Mouse (Mus musculus): Measurements from ENCODE around the gene Ankrd35. TPM values are rescaled to one million over a fixed set of nuclear protein-coding genes. Genes with fewer than 3 reads are reported as not detected.
"Not testable (repeated sequence)": the region's sequence is repeated elsewhere in the genome, so short reads cannot be mapped to it uniquely, and the experiment has no call there.

The Ankrd35 gene
- polyA plus RNA-seq, 1 experiment, result 3.6 TPM

DNA sequence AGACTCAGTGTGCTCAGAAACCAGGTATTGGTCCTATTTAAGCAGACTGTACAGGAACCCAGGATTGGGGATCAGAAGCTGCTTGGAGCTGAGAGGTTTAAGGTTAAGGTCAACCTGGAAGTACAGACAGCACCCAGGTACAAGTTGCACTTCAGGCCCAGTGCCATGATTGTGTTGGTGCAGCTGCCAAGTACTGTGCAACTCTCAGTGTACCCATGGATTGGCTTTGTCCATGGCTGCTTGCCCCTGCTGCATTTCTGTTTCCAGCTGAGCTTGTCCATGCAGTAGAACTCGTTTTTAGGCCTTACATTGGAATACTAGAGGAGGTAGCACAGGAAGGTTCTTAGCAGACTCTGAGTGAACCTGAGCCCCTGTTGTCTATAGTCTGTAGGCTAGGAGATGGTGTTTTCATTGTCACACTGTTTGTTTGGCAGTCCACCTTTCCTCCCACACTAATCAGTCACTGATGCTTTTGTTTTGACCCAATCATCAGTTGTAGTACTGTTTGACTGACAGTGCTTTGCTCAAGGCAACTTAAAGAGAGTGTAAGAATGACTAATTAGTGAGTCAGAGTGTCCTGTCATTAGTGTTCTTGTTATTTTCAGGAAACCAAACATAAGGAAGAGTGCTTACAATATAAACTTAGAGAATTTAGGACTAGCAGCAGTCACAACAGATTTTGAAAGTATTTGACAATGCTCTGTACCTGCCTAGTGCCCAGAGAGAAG is 67.2 kb downstream of the Ankrd35 start:
- peaks cover 12% of the 10 kb centered on the region for H3K4me1 ChIP-seq (ENCODE audit: control insufficient read depth, insufficient read depth, low read length)
- DNase-seq, result no peak
- WGBS, result 30% methylated on average over 1 of the region's 1 CpGs
- TF ChIP-seq CTCF (IDR thresholded peaks at IDR 0.05; ENCODE audit: insufficient read depth, low read length) (no peak), POLR2A (IDR thresholded peaks at IDR 0.05; ENCODE audit: borderline replicate concordance, extremely low read depth, low read depth, low read length) (no peak)
- H3K4me3 ChIP-seq (replicated peaks; ENCODE audit: extremely low read depth, low read depth, low read length), result no peak overlapping the region

DNA sequence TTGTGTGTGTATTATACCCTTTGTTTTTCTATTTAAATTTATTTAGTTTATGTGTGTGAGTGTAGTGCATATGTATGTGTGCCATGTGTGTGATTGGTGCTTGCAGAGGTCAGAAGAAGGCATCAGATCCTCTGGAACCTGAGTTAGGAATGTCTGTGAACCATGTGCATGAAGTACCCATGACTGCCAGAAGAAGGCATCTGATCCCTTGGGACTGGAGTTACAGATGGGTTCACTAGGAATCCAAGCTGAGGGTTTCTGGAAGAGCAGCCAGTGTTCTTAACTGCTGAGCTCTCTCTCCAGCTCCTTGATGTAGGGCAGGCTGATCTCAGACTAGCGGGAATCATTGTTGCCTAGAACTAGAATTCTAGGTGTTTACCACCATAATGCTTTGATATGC is 68.1 kb downstream of the Ankrd35 start:
- no peak for DNase-seq
- Histone ChIP-seq H3K4me3 (replicated peaks; ENCODE audit: extremely low read depth, low read depth, low read length) (no peak overlapping the region), H3K4me1 (ENCODE audit: control insufficient read depth, insufficient read depth, low read length) (peaks cover 12% of the 10 kb centered on the region)
- TF ChIP-seq POLR2A (IDR thresholded peaks at IDR 0.05; ENCODE audit: borderline replicate concordance, extremely low read depth, low read depth, low read length) (no peak), CTCF (IDR thresholded peaks at IDR 0.05; ENCODE audit: insufficient read depth, low read length) (no peak)
- 81% methylated on average over 1 of the region's 1 CpGs for WGBS

DNA sequence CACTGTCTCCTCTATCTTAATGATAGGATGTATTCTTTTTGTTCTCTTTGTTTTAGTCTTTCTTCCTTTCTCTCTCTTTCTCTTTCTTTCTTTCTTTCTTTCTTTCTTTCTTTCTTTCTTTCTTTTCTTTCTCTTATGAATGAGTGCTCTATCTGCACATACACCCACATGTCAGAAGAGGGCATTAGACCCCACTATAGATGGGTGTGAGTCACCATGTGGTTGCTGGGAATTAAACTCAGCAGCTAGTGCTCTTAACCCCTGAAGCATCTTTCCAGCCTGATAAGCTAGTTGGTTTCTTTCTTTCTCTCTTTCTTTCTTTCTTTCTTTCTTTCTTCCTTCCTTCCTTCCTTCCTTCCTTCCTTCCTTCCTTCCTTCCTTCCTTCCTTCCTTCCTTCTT is 70.3 kb downstream of the Ankrd35 start:
- not testable (repeated sequence) for H3K4me3 ChIP-seq (replicated peaks; ENCODE audit: extremely low read depth, low read depth, low read length); DNase-seq
- H3K4me1 ChIP-seq (ENCODE audit: control insufficient read depth, insufficient read depth, low read length), result peaks cover 12% of the 10 kb centered on the region

Other genes starting within 250 kb of the Ankrd35 start
- not detected in 2 replicates for gene BC107364, start 217.8 kb upstream of the Ankrd35 start, polyA plus RNA-seq (2012; rRNA removed)
- gene Hfe2, start 145.0 kb upstream of the Ankrd35 start, polyA plus RNA-seq (2012; rRNA removed), result 4.6 and 13.8 TPM in 2 replicates
- gene Txnip, start 112.2 kb upstream of the Ankrd35 start, polyA plus RNA-seq (2012; rRNA removed), result 687 and 806 TPM in 2 replicates
- gene Gm16253, start 93.1 kb upstream of the Ankrd35 start, polyA plus RNA-seq (2012; rRNA removed), result not detected in 2 replicates
- gene Polr3gl, start 76.0 kb upstream of the Ankrd35 start, polyA plus RNA-seq (2012; rRNA removed), result 18.3 and 21.3 TPM in 2 replicates
- 0.27 and 0.44 TPM in 2 replicates for gene Ankrd34a, start 73.5 kb upstream of the Ankrd35 start, polyA plus RNA-seq (2012; rRNA removed)
- 20.6 and 34.4 TPM in 2 replicates for gene Lix1l, start 69.0 kb upstream of the Ankrd35 start, polyA plus RNA-seq (2012; rRNA removed)
- gene Rbm8a, start 40.2 kb upstream of the Ankrd35 start, polyA plus RNA-seq (2012; rRNA removed), result 5.0 and 12.2 TPM in 2 replicates
- 24.0 and 40.1 TPM in 2 replicates for gene Pex11b, start 34.8 kb upstream of the Ankrd35 start, polyA plus RNA-seq (2012; rRNA removed)
- 0.02 and 0.18 TPM in 2 replicates for gene Gm42957, start 34.7 kb upstream of the Ankrd35 start, polyA plus RNA-seq (2012; rRNA removed)
- 1.7 and 2.3 TPM in 2 replicates for gene Itga10, start 24.5 kb upstream of the Ankrd35 start, polyA plus RNA-seq (2012; rRNA removed)
- 39.3 and 44.1 TPM in 2 replicates for gene Pias3, start 26.3 kb downstream of the Ankrd35 start, polyA plus RNA-seq (2012; rRNA removed)
- gene Nudt17, start 38.4 kb downstream of the Ankrd35 start, polyA plus RNA-seq (2012; rRNA removed), result 3.8 and 4.7 TPM in 2 replicates
- gene Polr3c, start 57.5 kb downstream of the Ankrd35 start, polyA plus RNA-seq (2012; rRNA removed), result 16.7 and 29.8 TPM in 2 replicates
- gene Rnf115, start 57.5 kb downstream of the Ankrd35 start, polyA plus RNA-seq (2012; rRNA removed), result 16.3 and 16.4 TPM in 2 replicates
- 0.06 and 0.14 TPM in 2 replicates for gene Pdzk1, start 159.2 kb downstream of the Ankrd35 start, polyA plus RNA-seq (2012; rRNA removed)
- 0.18 and 0.34 TPM in 2 replicates for gene Cd160, start 159.2 kb downstream of the Ankrd35 start, polyA plus RNA-seq (2012; rRNA removed)
- 37.5 and 42.5 TPM in 2 replicates for gene Gja5, start 234.6 kb downstream of the Ankrd35 start, polyA plus RNA-seq (2012; rRNA removed)
- gene Gpr89, start 235.2 kb downstream of the Ankrd35 start, polyA plus RNA-seq (2012; rRNA removed), result 8.7 and 15.1 TPM in 2 replicates